Mouse (Mus musculus) layer of hippocampus, adult 18-20 months (tissue): ENCODE results near the gene Tmem222. TPM values are rescaled to one million over a fixed set of nuclear protein-coding genes. Genes with fewer than 3 reads are reported as not detected.

Source experiments
- DNase-seq, 2 experiments: peaks; one replicate each; pipeline ENCODE4 v3.0.0; 2022; ENCODE audit warnings: low spot score in 2 of 2
- total RNA-seq, 2 experiments: library from RNA; stranded (reverse); gene quantifications; 2 replicates each; pipeline ENCODE4 v1.2.3; 2021

Gene Tmem222
- total RNA-seq, 2 experiments from 2014 or later: 92.1 to 96.1 TPM

DNA sequence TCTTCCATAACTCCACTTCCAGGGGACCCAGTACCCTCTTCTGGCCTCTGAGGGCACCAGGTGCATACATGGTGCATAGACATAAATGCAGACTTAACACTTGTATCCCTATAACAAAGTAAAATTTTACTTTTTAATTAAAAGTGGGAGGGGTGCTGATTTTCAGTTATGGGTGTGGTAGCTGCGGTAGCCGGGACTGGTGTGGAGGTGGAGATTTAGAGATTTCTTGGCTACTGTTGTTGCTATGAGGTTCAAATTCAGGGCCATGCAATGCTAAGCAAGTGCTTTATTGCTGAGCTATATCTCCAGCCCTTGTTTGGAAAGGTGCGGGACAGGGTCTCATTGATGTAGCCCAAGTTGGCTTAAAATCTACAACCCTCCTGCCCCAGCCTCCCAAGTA, 58.8 kb downstream of the Tmem222 start:
- no peak for DNase-seq

DNA sequence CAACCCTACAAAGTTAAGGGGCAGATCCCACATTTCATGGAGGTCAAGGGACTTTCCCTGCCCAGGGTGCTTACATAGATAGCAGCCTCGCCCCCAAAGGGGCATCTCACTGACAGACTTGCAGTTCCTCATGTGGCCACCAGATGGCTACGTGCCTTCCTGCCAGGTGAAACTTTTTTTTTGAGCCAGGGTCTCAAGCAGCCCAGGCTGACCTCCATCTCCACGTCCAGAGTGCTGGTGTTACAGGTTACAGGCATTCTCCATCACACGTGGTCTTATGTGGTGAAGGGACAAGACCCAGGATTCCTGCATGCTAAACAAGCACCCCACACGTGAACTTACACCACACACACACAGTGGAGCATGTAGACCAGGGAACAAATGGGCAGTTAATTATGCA, 60.0 kb downstream of the Tmem222 start:
- DNase-seq: peak in 1 of 2 experiments; percentile 62

Other genes starting within 250 kb of the Tmem222 start
- gene Wasf2, start 147.3 kb downstream of the Tmem222 start, total RNA-seq: 10 to 100 TPM; 27.4 to 32.6 TPM
- 1 to 10 TPM; 3.0 to 3.4 TPM for gene Cd164l2, start 65.7 kb downstream of the Tmem222 start, total RNA-seq
- 1 to 10 TPM; 7.3 to 7.6 TPM for gene Gpr3, start 65.3 kb downstream of the Tmem222 start, total RNA-seq
- 1 to 10 TPM; 5.6 to 6.9 TPM for gene Map3k6, start 37.0 kb downstream of the Tmem222 start, total RNA-seq
- 1 to 10 TPM in 1 of 2 experiments, under 1 TPM in 1; 0.68 to 1.6 TPM for gene Sytl1, start 14.7 kb downstream of the Tmem222 start, total RNA-seq
- 10 to 100 TPM; 79.6 to 83.1 TPM for gene Wdtc1, start 75.7 kb upstream of the Tmem222 start, total RNA-seq
- 10 to 100 TPM; 62.2 to 62.9 TPM for gene Slc9a1, start 91.9 kb upstream of the Tmem222 start, total RNA-seq
- not detected for gene Tent5b, start 202.3 kb upstream of the Tmem222 start, total RNA-seq
- gene Trnp1, start 220.8 kb upstream of the Tmem222 start, total RNA-seq: 100 to 1,000 TPM; 178 to 179 TPM
- under 1 TPM in 1 of 2 experiments, not detected in 1; 0.37 TPM for gene Kdf1, start 241.2 kb upstream of the Tmem222 start, total RNA-seq